Mouse (Mus musculus): Measurements from ENCODE around the gene Olfr1191-ps1.
"Not testable (repeated sequence)": the region's sequence is repeated elsewhere in the genome, so short reads cannot be mapped to it uniquely, and the experiment has no call there.

Gene Olfr1191-ps1

GRCm38 (mm10) chr2:88640242-88640641, at the start of gene Olfr1191-ps1:
TSS of gene Olfr1191-ps1 (plus strand) at chr2:88640542.
- not testable (repeated sequence) for DNase-seq

- no peak for DNase-seq
These were observed 7.9 kb downstream of the Olfr1191-ps1 start, which contains the start of gene Olfr1192-ps1 for GRCm38 (mm10) chr2:88648209-88648608. TSS of gene Olfr1192-ps1 (plus strand) at chr2:88648509.

- not testable (repeated sequence) for DNase-seq
These were observed 35.0 kb downstream of the Olfr1191-ps1 start, which contains the start of gene Olfr1193 for GRCm38 (mm10) chr2:88675328-88675727. TSS of gene Olfr1193 (plus strand) at chr2:88675628.

- DNase-seq = no peak
These were observed 48.7 kb downstream of the Olfr1191-ps1 start, which contains the start of gene Olfr1195 for GRCm38 (mm10) chr2:88689087-88689486. TSS of gene Olfr1195 (minus strand) at chr2:88689187.

All from right cerebral cortex, postnatal 14 days (tissue).